Mouse (Mus musculus) lung, postnatal 0 days (tissue): Measurements from ENCODE around the gene Tmem259. TPM values are rescaled to one million over a fixed set of nuclear protein-coding genes. Genes with fewer than 3 reads are reported as not detected.

Experiments
- ATAC-seq: fragments of 200-750 bp; cut with Nextera tagmentation; 2 replicates; pipeline ENCODE4 v1.8.0; 2017; ENCODE audit warnings: moderate library complexity
- DNase-seq: peaks from one replicate; pipeline ENCODE4 v3.0.0-alpha.2; 2016; ENCODE audit warnings: low spot score
- H3K27ac ChIP-seq: fragments of 300-500 bp; sonication (generic); 2 replicates; pipeline ENCODE4 v1.5.1; 2014; ENCODE audit warnings: antibody characterized with exemption, mild to moderate bottlenecking, low read length, mixed read lengths
- H3K27me3 ChIP-seq: fragments of 300-500 bp; sonication (generic); replicated peaks from 2 replicates; pipeline ENCODE4 v1.6.1; 2014; ENCODE audit warnings: low read length, mixed read lengths; ENCODE audit not compliant: insufficient read depth
- H3K36me3 ChIP-seq: fragments of 300-500 bp; sonication (generic); 2 replicates; pipeline ENCODE4 v1.6.1; 2014; ENCODE audit warnings: low read length, mixed read lengths; ENCODE audit not compliant: insufficient read depth
- H3K4me1 ChIP-seq: fragments of 300-500 bp; sonication (generic); 2 replicates; pipeline ENCODE4 v1.6.1; 2014; ENCODE audit warnings: antibody characterized with exemption, low read depth, low read length, mixed read lengths; ENCODE audit not compliant: insufficient read depth
- H3K4me2 ChIP-seq: fragments of 300-500 bp; sonication (generic); replicated peaks from 2 replicates; pipeline ENCODE4 v1.6.1; 2014; ENCODE audit warnings: low read depth, mild to moderate bottlenecking, low read length, moderate library complexity, mixed read lengths
- H3K4me3 ChIP-seq: fragments of 300-500 bp; sonication (generic); 2 replicates; pipeline ENCODE4 v1.5.1; 2014; ENCODE audit warnings: low read depth, low read length
- H3K9ac ChIP-seq: fragments of 300-500 bp; sonication (generic); replicated peaks from 2 replicates; pipeline ENCODE4 v1.6.1; 2014; ENCODE audit warnings: low read depth, mild to moderate bottlenecking
- H3K9me3 ChIP-seq: fragments of 300-500 bp; sonication (generic); 2 replicates; pipeline ENCODE4 v1.6.1; 2016; ENCODE audit warnings: low read length, mixed read lengths
- CTCF ChIP-seq: IDR thresholded peaks from 2 replicates; pipeline ENCODE4 v1.5.1; 2016; ENCODE audit warnings: antibody characterized with exemption, mild to moderate bottlenecking
- EP300 ChIP-seq: IDR thresholded peaks from 2 replicates; pipeline ENCODE4 v1.6.1; 2016; ENCODE audit warnings: antibody characterized with exemption, mild to moderate bottlenecking, control low read depth
- WGBS: fragments of 180-500 bp; shearing (Covaris S2); extraction: QIAGEN DNeasy Blood & Tissue Kit; methylation state at CpG from one replicate; pipeline ENCODE4 v1.1.7; 2014; 5-methylcytosine and 5-hydroxymethylcytosine counted together
- polyA plus RNA-seq: library from polyadenylated mRNA; unstranded; fragments of >200 nt; fragmentation: Nextera tagmentation; extraction: Ambion mirVana; gene quantifications from 2 replicates; pipeline ENCODE4 v1.2.1, GENCODE M21; 2015

The Tmem259 gene
- polyA plus RNA-seq, 1 experiment from 2014 or later: 27.6 TPM

- Histone ChIP-seq H3K27ac (peak overlapping the region; percentile 99), H3K4me1 (peaks cover 32% of the 10 kb centered on the region), H3K36me3 (peaks cover 10% of the 10 kb centered on the region; the same call in 1 of the 2 replicates), H3K4me3 (0 out of 2 replicates have a peak overlapping the region, but pooled peaks have one; percentile 82), H3K27me3 (no peaks in the 10 kb centered on the region), H3K9me3 (no peaks in the 10 kb centered on the region), H3K4me2 (peak overlapping the region; percentile 82), H3K9ac (0 out of 2 replicates have a peak overlapping the region, but pooled peaks have one; percentile 0)
- DNase-seq (peak; percentile 98), ATAC-seq (peak; percentile 32)
- peak; percentile 80 for TF ChIP-seq EP300
- peak; percentile 95 for TF ChIP-seq CTCF
- 2% methylated on average over 11 of the region's 11 CpGs for WGBS
Measured at GRCm38 (mm10) chr10:79986963-79987362, 2.8 kb upstream of the Tmem259 start.

DNA sequence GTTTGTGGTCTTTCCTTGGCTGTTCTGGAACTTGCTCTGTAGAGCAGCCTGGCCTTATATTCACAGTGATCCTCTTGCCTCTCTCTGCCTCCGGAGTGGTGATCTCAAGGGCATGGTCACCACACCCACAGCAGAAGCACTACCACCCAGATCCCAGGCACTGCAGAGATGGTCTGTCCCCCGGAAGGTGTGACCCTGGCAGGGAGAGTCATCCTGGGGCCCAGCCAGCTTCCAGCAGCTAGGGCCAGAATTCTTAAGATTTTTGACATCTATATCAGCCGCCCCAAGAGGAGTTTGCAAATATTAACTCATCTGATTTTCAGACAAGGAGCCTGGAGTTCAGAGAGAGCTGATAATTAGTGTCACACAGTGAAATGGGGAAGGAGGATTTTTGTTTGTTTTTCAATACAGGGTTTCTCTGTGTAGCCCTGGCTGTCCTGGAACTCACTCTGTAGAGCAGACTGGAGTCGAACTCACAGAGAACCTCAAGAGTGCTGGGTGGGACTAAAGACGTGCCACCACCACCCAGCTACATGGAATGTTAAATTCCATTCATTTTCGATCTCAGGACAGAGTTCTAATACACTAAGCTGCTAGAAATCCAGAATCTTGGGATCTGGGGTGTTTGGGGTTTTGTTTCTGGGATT, 2.2 kb upstream of the Tmem259 start:
- H3K9me3 ChIP-seq: no peaks in the 10 kb centered on the region
- DNase-seq: peak; percentile 87
- ATAC-seq: peak; percentile 5
- peak overlapping the region; percentile 99 for H3K27ac ChIP-seq
- WGBS: 12% methylated on average over 6 of the region's 6 CpGs
- H3K9ac ChIP-seq: peak overlapping the region; percentile 62; the same call in 1 of the 2 replicates
- H3K4me3 ChIP-seq: 0 out of 2 replicates have a peak overlapping the region, but pooled peaks have one; percentile 73
- 0 out of 2 replicates have a peak, but pooled peaks cover 4% of the 10 kb centered on the region for H3K36me3 ChIP-seq
- H3K27me3 ChIP-seq: no peaks in the 10 kb centered on the region
- peak overlapping the region; percentile 78 for H3K4me2 ChIP-seq
- peaks cover 32% of the 10 kb centered on the region for H3K4me1 ChIP-seq
- TF ChIP-seq CTCF: no peak
- TF ChIP-seq EP300: peak; percentile 58; the same call in 1 of the 2 replicates

- Histone ChIP-seq H3K27me3 (no peaks in the 10 kb centered on the region), H3K36me3 (no peaks in the 10 kb centered on the region), H3K9ac (peak overlapping the region; percentile 62), H3K9me3 (no peaks in the 10 kb centered on the region), H3K4me2 (peak overlapping the region; percentile 78), H3K27ac (peak overlapping the region; percentile 99), H3K4me1 (peaks cover 25% of the 10 kb centered on the region), H3K4me3 (peak overlapping the region; percentile 73)
- ATAC-seq: no peak
- WGBS: 2% methylated on average over 35 of the region's 35 CpGs
- DNase-seq: peak; percentile 88
- TF ChIP-seq CTCF: no peak
- peak; percentile 41; the same call in 1 of the 2 replicates for TF ChIP-seq EP300
Measured at GRCm38 (mm10) chr10:79985334-79986231, 1.5 kb upstream of the Tmem259 start.

- peak overlapping the region; percentile 73 for H3K4me3 ChIP-seq
- no peaks in the 10 kb centered on the region for H3K27me3 ChIP-seq
- DNase-seq (peak; percentile 100), ATAC-seq (peak; percentile 87)
- peak overlapping the region; percentile 62 for H3K9ac ChIP-seq
- H3K36me3 ChIP-seq: no peaks in the 10 kb centered on the region
- under 1% methylated on average over 22 of the region's 22 CpGs for WGBS
- H3K4me1 ChIP-seq: peaks cover 25% of the 10 kb centered on the region
- TF ChIP-seq CTCF: no peak
- no peak; the same call in 1 of the 2 replicates for TF ChIP-seq EP300
- peak overlapping the region; percentile 99 for H3K27ac ChIP-seq
- peak overlapping the region; percentile 78 for H3K4me2 ChIP-seq
- no peaks in the 10 kb centered on the region for H3K9me3 ChIP-seq
Measured at GRCm38 (mm10) chr10:79984871-79985270, 741 bp upstream of the Tmem259 start.

DNA sequence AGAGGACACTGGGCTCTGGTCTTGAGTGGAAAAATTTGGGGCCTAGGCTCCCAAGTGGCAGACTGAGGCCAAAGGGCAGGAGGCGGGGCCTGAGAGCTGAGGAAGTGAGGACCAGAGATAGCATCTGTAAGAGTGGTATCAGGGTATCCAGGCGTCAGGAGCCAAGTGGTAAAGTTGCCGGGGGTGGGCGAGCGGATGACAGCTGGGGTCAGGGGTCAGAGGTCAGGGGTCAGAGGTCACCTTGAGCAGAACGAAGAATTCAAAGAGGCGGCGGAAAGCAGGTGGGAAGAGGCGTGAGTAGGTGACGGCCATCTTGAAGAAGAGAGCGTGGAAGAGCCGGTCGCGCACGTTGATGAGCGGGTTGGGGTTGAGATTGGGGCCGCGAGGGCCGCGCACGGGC, 460 bp downstream of the Tmem259 start:
- DNase-seq (peak; percentile 64), ATAC-seq (no peak)
- Histone ChIP-seq H3K36me3 (peaks cover 8% of the 10 kb centered on the region; the same call in 1 of the 2 replicates), H3K4me3 (peak overlapping the region; percentile 73), H3K27ac (peak overlapping the region; percentile 99), H3K4me1 (peaks cover 25% of the 10 kb centered on the region), H3K9me3 (no peaks in the 10 kb centered on the region), H3K9ac (peak overlapping the region; percentile 74), H3K4me2 (peak overlapping the region; percentile 78), H3K27me3 (no peaks in the 10 kb centered on the region)
- TF ChIP-seq EP300 (no peak), CTCF (no peak)
- WGBS: 1% methylated on average over 11 of the region's 21 CpGs

DNA sequence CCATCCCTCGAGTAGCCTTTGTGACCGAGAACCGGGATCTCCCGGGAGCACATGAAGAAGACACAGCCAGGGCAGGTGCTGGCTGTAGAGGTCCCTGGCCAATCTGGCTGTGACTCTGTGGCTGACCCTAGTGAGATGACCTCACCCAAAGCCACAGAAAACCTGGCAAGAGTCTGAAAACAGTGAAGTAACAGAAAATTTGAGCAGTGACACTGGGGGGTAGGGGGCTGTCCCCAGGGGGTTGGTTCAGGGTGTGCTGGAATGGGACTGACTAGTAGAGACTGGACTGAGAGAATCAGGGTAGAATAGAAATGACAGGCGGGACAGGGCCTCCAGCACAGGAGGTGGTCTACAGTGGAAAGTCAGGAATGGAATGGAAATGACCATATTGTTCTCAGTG, 925 bp downstream of the Tmem259 start:
- DNase-seq (no peak), ATAC-seq (no peak)
- Histone ChIP-seq H3K9me3 (no peaks in the 10 kb centered on the region), H3K4me2 (peak overlapping the region; percentile 78), H3K9ac (peak overlapping the region; percentile 74), H3K27ac (peak overlapping the region; percentile 99), H3K4me3 (peak overlapping the region; percentile 73), H3K4me1 (peaks cover 25% of the 10 kb centered on the region), H3K27me3 (no peaks in the 10 kb centered on the region), H3K36me3 (peaks cover 9% of the 10 kb centered on the region; the same call in 1 of the 2 replicates)
- WGBS: 68% methylated on average over 5 of the region's 5 CpGs
- TF ChIP-seq CTCF: no peak
- no peak for TF ChIP-seq EP300
